Mouse (Mus musculus) heart, embryonic 14.5 days (tissue): ENCODE results near the gene Cdk9. TPM values are rescaled to one million over a fixed set of nuclear protein-coding genes. Genes with fewer than 3 reads are reported as not detected.
A peak's percentile ranks its signal among the peaks of the same experiment; 100 is the strongest.

Source experiments
- ATAC-seq: fragments of 200-750 bp; cut with Nextera tagmentation; 2 replicates; pipeline ENCODE4 v1.8.0; 2017; ENCODE audit warnings: low read depth, moderate TSS enrichment; ENCODE audit not compliant: insufficient number of reproducible peaks, insufficient read depth, low FRiP score
- H3K27ac ChIP-seq, 2 experiments: fragments of 200-500 bp in 1 of 2; fragments of 300-500 bp in 1 of 2; sonication (generic) in 1 of 2; replicated peaks in 1 of 2; 2 replicates each; pipeline ENCODE4 v1.5.1; 2012 to 2014; ENCODE audit warnings: low read depth in 2 of 2, low read length in 2 of 2, control low read depth in 1 of 2, mild to moderate bottlenecking in 1 of 2, mixed read lengths in 1 of 2; ENCODE audit not compliant: control insufficient read depth in 1 of 2, insufficient read depth in 1 of 2
- H3K27me3 ChIP-seq: fragments of 300-500 bp; sonication (generic); 2 replicates; pipeline ENCODE4 v1.6.1; 2014; ENCODE audit warnings: mild to moderate bottlenecking, low read length, control low read depth; ENCODE audit not compliant: control insufficient read depth, insufficient read depth
- H3K36me3 ChIP-seq: fragments of 300-500 bp; sonication (generic); 2 replicates; pipeline ENCODE4 v1.6.1; 2014; ENCODE audit warnings: mild to moderate bottlenecking, control low read depth, low read length, mixed read lengths; ENCODE audit not compliant: control insufficient read depth, insufficient read depth
- H3K4me1 ChIP-seq, 2 experiments: fragments of 200-500 bp in 1 of 2; fragments of 300-500 bp in 1 of 2; sonication (generic) in 1 of 2; 2 replicates each; pipeline ENCODE4 v1.6.1; 2012 to 2014; ENCODE audit warnings: low read length in 2 of 2, control low read depth in 1 of 2, mixed read lengths in 1 of 2; ENCODE audit not compliant: control insufficient read depth in 2 of 2, insufficient read depth in 2 of 2
- H3K4me2 ChIP-seq: fragments of 300-500 bp; sonication (generic); 2 replicates; pipeline ENCODE4 v1.6.1; 2014; ENCODE audit warnings: mild to moderate bottlenecking, low read length
- H3K4me3 ChIP-seq, 2 experiments: fragments of 200-500 bp in 1 of 2; fragments of 300-500 bp in 1 of 2; sonication (generic) in 1 of 2; 2 replicates each; pipeline ENCODE4 v1.5.1; 2012 to 2014; ENCODE audit warnings: low read length in 2 of 2, mild to moderate bottlenecking in 2 of 2, control low read depth in 1 of 2, low read depth in 1 of 2, moderate library complexity in 1 of 2; ENCODE audit not compliant: control insufficient read depth in 1 of 2, insufficient read depth in 1 of 2
- H3K9ac ChIP-seq: fragments of 300-500 bp; sonication (generic); 2 replicates; pipeline ENCODE4 v1.6.1; 2014; ENCODE audit warnings: mild to moderate bottlenecking, low read length
- H3K9me3 ChIP-seq: fragments of 300-500 bp; sonication (generic); 2 replicates; pipeline ENCODE4 v1.6.1; 2016; ENCODE audit warnings: low read length, control low read depth; ENCODE audit not compliant: control insufficient read depth
- WGBS: fragments of 180-500 bp; shearing (Covaris S2); extraction: QIAGEN DNeasy Blood & Tissue Kit; methylation state at CpG from one replicate; pipeline ENCODE4 v1.1.7; 2014; 5-methylcytosine and 5-hydroxymethylcytosine counted together
- polyA plus RNA-seq: library from polyadenylated mRNA; unstranded; fragments of >200 nt; fragmentation: Nextera tagmentation; extraction: Ambion mirVana; gene quantifications from 2 replicates; pipeline ENCODE4 v1.2.1, GENCODE M21; 2014

Cdk9 gene
- polyA plus RNA-seq, 1 experiment from 2014 or later = 45.3 TPM

- no peak for ATAC-seq
- Histone ChIP-seq H3K4me2 (no peak overlapping the region), H3K36me3 (peaks cover 81% of the 10 kb centered on the region), H3K4me1 (peaks cover 5 to 15% of the 10 kb centered on the region in 2 experiments), H3K27ac (no peak overlapping the region), H3K9ac (no peak overlapping the region), H3K27me3 (no peaks in the 10 kb centered on the region), H3K4me3 (no peak overlapping the region), H3K9me3 (no peaks in the 10 kb centered on the region)
- WGBS = 80% methylated on average over 15 of the region's 15 CpGs
Observed at GRCm38 (mm10) chr2:32684681-32685428, 28.0 kb downstream of the Cdk9 start.

GRCm38 (mm10) chr2:32683701-32684100 is 29.2 kb downstream of the Cdk9 start:
- no peak overlapping the region for H3K4me3 ChIP-seq
- peaks cover 92% of the 10 kb centered on the region for H3K36me3 ChIP-seq
- H3K4me2 ChIP-seq = no peak overlapping the region
- no peaks in the 10 kb centered on the region for H3K9me3 ChIP-seq
- peaks cover 7 to 22% of the 10 kb centered on the region in 2 experiments for H3K4me1 ChIP-seq
- H3K27me3 ChIP-seq = no peaks in the 10 kb centered on the region
- no peak overlapping the region for H3K27ac ChIP-seq
- no peak for ATAC-seq
- 88% methylated on average over 10 of the region's 10 CpGs for WGBS
- H3K9ac ChIP-seq = no peak overlapping the region

- Histone ChIP-seq H3K27ac (no peak overlapping the region), H3K4me3 (no peak overlapping the region), H3K4me2 (no peak overlapping the region), H3K4me1 (peaks cover 7 to 22% of the 10 kb centered on the region in 2 experiments), H3K27me3 (no peaks in the 10 kb centered on the region), H3K36me3 (peaks cover 98% of the 10 kb centered on the region), H3K9me3 (no peaks in the 10 kb centered on the region), H3K9ac (no peak overlapping the region)
- ATAC-seq = no peak
- 75% methylated on average over 14 of the region's 14 CpGs for WGBS
Observed at GRCm38 (mm10) chr2:32682721-32683417, 30.0 kb downstream of the Cdk9 start.

GRCm38 (mm10) chr2:32681754-32682153 is 31.1 kb downstream of the Cdk9 start:
- no peak for ATAC-seq
- H3K27me3 ChIP-seq = no peaks in the 10 kb centered on the region
- H3K36me3 ChIP-seq = peaks cover 99% of the 10 kb centered on the region
- no peak overlapping the region for H3K4me2 ChIP-seq
- H3K4me3 ChIP-seq = no peak overlapping the region
- H3K4me1 ChIP-seq = peaks cover 7 to 22% of the 10 kb centered on the region in 2 experiments
- WGBS = 70% methylated on average over 6 of the region's 6 CpGs
- no peak overlapping the region for H3K9ac ChIP-seq
- no peak overlapping the region for H3K27ac ChIP-seq
- peaks cover 3% of the 10 kb centered on the region; the same call in 1 of the 2 replicates for H3K9me3 ChIP-seq

- ATAC-seq = no peak
- peaks cover 96% of the 10 kb centered on the region for H3K36me3 ChIP-seq
- H3K9ac ChIP-seq = no peak overlapping the region
- H3K27ac ChIP-seq = peak overlapping the region in 1 of 2 experiments; percentile 76; a peak in 1 of 4 replicates
- no peaks in the 10 kb centered on the region for H3K27me3 ChIP-seq
- peaks cover 3% of the 10 kb centered on the region; the same call in 1 of the 2 replicates for H3K9me3 ChIP-seq
- no peak overlapping the region for H3K4me2 ChIP-seq
- WGBS = 85% methylated on average over 19 of the region's 19 CpGs
- peaks cover 7 to 22% of the 10 kb centered on the region in 2 experiments for H3K4me1 ChIP-seq
- no peak overlapping the region for H3K4me3 ChIP-seq
Observed at GRCm38 (mm10) chr2:32680961-32681650, 31.8 kb downstream of the Cdk9 start.

- no peak overlapping the region; the same call in 1 of the 2 replicates for H3K4me2 ChIP-seq
- 12% methylated on average over 7 of the region's 7 CpGs for WGBS
Observed at GRCm38 (mm10) chr2:32680051-32680451, 32.8 kb downstream of the Cdk9 start.

GRCm38 (mm10) chr2:32677683-32678082 is 35.2 kb downstream of the Cdk9 start:
- Histone ChIP-seq H3K36me3 (peaks cover 96% of the 10 kb centered on the region), H3K4me1 (peaks cover 16 to 29% of the 10 kb centered on the region in 2 experiments)
- 85% methylated on average over 7 of the region's 7 CpGs for WGBS

More at GRCm38 (mm10) chr2:32680051-32680451, 32.8 kb downstream of the Cdk9 start:
- Histone ChIP-seq H3K4me3 (no peak overlapping the region), H3K27ac (peak overlapping the region; percentile 71 to 76), H3K9ac (peak overlapping the region; percentile 38), H3K36me3 (peaks cover 96% of the 10 kb centered on the region), H3K9me3 (peaks cover 3% of the 10 kb centered on the region; the same call in 1 of the 2 replicates), H3K27me3 (no peaks in the 10 kb centered on the region), H3K4me1 (peaks cover 7 to 22% of the 10 kb centered on the region in 2 experiments)
- ATAC-seq = peak; percentile 52; the same call in 1 of the 2 replicates

More at GRCm38 (mm10) chr2:32677683-32678082, 35.2 kb downstream of the Cdk9 start:
- peaks cover 3% of the 10 kb centered on the region; the same call in 1 of the 2 replicates for H3K9me3 ChIP-seq
- H3K27ac ChIP-seq = no peak overlapping the region
- no peak overlapping the region for H3K4me3 ChIP-seq
- no peak for ATAC-seq
- H3K9ac ChIP-seq = no peak overlapping the region
- no peaks in the 10 kb centered on the region for H3K27me3 ChIP-seq
- no peak overlapping the region for H3K4me2 ChIP-seq
